Mouse (Mus musculus): ENCODE measurements around the gene Kri1. TPM values are rescaled to one million over a fixed set of nuclear protein-coding genes. Genes with fewer than 3 reads are reported as not detected.

The Kri1 gene
- polyA plus RNA-seq, 1 experiment from 2014 or later = 25.1 TPM

Other genes starting within 250 kb of the Kri1 start
- 0.59 and 0.69 TPM in 2 replicates for gene Zglp1, start 220.9 kb downstream of the Kri1 start, polyA plus RNA-seq (2015; fragmentation: Nextera tagmentation; extraction: Ambion mirVana)
- 0.09 and 0.26 TPM in 2 replicates for gene Gm49373, start 214.9 kb downstream of the Kri1 start, polyA plus RNA-seq (2015; fragmentation: Nextera tagmentation; extraction: Ambion mirVana)
- gene Fdx1l, start 214.4 kb downstream of the Kri1 start, polyA plus RNA-seq (2015; fragmentation: Nextera tagmentation; extraction: Ambion mirVana) = 44.7 and 47.0 TPM in 2 replicates
- gene Gm38431, start 196.0 kb downstream of the Kri1 start, polyA plus RNA-seq (2015; fragmentation: Nextera tagmentation; extraction: Ambion mirVana) = 1.2 and 1.6 TPM in 2 replicates
- gene Raver1, start 196.0 kb downstream of the Kri1 start, polyA plus RNA-seq (2015; fragmentation: Nextera tagmentation; extraction: Ambion mirVana) = 33.2 and 45.9 TPM in 2 replicates
- gene Tyk2, start 156.7 kb downstream of the Kri1 start, polyA plus RNA-seq (2015; fragmentation: Nextera tagmentation; extraction: Ambion mirVana) = 13.8 and 14.0 TPM in 2 replicates
- gene Cdc37, start 138.0 kb downstream of the Kri1 start, polyA plus RNA-seq (2015; fragmentation: Nextera tagmentation; extraction: Ambion mirVana) = 281 and 307 TPM in 2 replicates
- gene Pde4a, start 122.3 kb downstream of the Kri1 start, polyA plus RNA-seq (2015; fragmentation: Nextera tagmentation; extraction: Ambion mirVana) = 0.95 and 1.0 TPM in 2 replicates
- gene Keap1, start 48.6 kb downstream of the Kri1 start, polyA plus RNA-seq (2015; fragmentation: Nextera tagmentation; extraction: Ambion mirVana) = 61.2 and 64.2 TPM in 2 replicates
- gene S1pr5, start 39.5 kb downstream of the Kri1 start, polyA plus RNA-seq (2015; fragmentation: Nextera tagmentation; extraction: Ambion mirVana) = 0.09 TPM in 1 of 2 replicates, not detected in the other
- gene Atg4d, start 22.7 kb downstream of the Kri1 start, polyA plus RNA-seq (2015; fragmentation: Nextera tagmentation; extraction: Ambion mirVana) = 49.2 and 56.2 TPM in 2 replicates
- 216 and 234 TPM in 2 replicates for gene Cdkn2d, start 3.4 kb upstream of the Kri1 start, polyA plus RNA-seq (2015; fragmentation: Nextera tagmentation; extraction: Ambion mirVana)
- gene Ap1m2, start 24.4 kb upstream of the Kri1 start, polyA plus RNA-seq (2015; fragmentation: Nextera tagmentation; extraction: Ambion mirVana) = 20.2 and 21.0 TPM in 2 replicates
- 161 and 167 TPM in 2 replicates for gene Slc44a2, start 32.7 kb upstream of the Kri1 start, polyA plus RNA-seq (2015; fragmentation: Nextera tagmentation; extraction: Ambion mirVana)
- 138 TPM in 2 replicates for gene Ilf3, start 79.9 kb upstream of the Kri1 start, polyA plus RNA-seq (2015; fragmentation: Nextera tagmentation; extraction: Ambion mirVana)
- 27.0 and 29.1 TPM in 2 replicates for gene Qtrt1, start 123.9 kb upstream of the Kri1 start, polyA plus RNA-seq (2015; fragmentation: Nextera tagmentation; extraction: Ambion mirVana)
- 107 TPM in 2 replicates for gene Dnm2, start 136.9 kb upstream of the Kri1 start, polyA plus RNA-seq (2015; fragmentation: Nextera tagmentation; extraction: Ambion mirVana)
- gene Tmed1, start 222.3 kb upstream of the Kri1 start, polyA plus RNA-seq (2015; fragmentation: Nextera tagmentation; extraction: Ambion mirVana) = 30.2 and 31.1 TPM in 2 replicates
- 18.8 and 19.9 TPM in 2 replicates for gene AB124611, start 238.2 kb upstream of the Kri1 start, polyA plus RNA-seq (2015; fragmentation: Nextera tagmentation; extraction: Ambion mirVana)

Measured in thymus, postnatal 0 days (tissue).